Mouse (Mus musculus) thymus, adult 18-20 months (tissue): ENCODE measurements at regions not wholly inside any gene's neighbourhood (a gene's known extent, or its start where the extent isn't known, plus 50 kb on each side); places are given as distances from the start of the nearest gene placed in this dataset.

Experiments used
- DNase-seq, 2 experiments: peaks; one replicate each; pipeline ENCODE4 v3.0.0; 2022; ENCODE audit warnings: mixed read lengths in 2 of 2

DNA sequence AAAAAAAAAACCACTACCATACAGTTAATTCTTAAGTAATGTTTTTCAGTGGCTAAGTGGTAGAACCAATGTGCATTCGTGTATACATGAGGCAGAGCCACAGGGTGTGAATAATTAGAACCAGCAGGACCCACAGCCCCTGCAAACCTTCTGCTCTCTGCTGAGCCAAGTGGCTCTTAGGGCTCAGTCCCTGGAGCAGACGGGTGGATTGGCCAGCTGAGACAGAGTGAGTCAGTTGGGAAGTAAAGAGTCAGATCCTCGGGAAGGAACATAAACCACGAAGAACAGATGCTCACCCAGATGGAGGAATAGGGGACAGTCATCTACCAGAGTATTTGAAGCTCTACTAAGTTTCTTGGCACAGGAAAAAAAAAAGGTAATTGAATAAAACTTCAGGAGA lies 293.1 kb downstream of the Basp1 start:
- DNase-seq: no peak

DNA sequence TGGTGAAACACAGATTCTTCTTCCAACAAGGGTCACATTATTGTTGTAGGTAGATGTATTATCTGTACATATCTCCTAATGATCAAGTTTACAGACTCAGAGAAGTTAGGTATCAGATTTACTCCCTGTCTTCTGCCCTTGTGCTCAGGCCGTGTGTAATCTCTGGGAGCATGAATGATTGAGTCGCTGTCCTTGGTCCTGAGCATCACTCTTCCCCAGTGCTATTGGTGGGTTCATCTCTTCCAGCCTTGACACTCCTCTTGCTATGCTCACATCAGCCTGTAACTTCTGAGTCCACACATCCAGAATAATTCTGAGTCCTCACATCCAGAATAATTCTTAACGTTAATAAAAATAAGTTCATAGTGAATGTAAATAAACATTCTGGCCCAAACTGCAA lies 295.6 kb downstream of the Basp1 start:
- DNase-seq: no peak

- DNase-seq: no peak
These were observed 310.8 kb downstream of the Basp1 start for GRCm38 (mm10) chr15:25102727-25103126.

- DNase-seq: no peak
These were observed 319.8 kb downstream of the Basp1 start for GRCm38 (mm10) chr15:25093758-25094157.

- DNase-seq: no peak
These were observed 343.9 kb downstream of the Basp1 start for GRCm38 (mm10) chr15:25069701-25070100.

- DNase-seq: no peak
These were observed 354.2 kb downstream of the Basp1 start for GRCm38 (mm10) chr15:25059347-25059746.

- no peak for DNase-seq
These were observed 365.7 kb downstream of the Basp1 start for GRCm38 (mm10) chr15:25047875-25048274.

DNA sequence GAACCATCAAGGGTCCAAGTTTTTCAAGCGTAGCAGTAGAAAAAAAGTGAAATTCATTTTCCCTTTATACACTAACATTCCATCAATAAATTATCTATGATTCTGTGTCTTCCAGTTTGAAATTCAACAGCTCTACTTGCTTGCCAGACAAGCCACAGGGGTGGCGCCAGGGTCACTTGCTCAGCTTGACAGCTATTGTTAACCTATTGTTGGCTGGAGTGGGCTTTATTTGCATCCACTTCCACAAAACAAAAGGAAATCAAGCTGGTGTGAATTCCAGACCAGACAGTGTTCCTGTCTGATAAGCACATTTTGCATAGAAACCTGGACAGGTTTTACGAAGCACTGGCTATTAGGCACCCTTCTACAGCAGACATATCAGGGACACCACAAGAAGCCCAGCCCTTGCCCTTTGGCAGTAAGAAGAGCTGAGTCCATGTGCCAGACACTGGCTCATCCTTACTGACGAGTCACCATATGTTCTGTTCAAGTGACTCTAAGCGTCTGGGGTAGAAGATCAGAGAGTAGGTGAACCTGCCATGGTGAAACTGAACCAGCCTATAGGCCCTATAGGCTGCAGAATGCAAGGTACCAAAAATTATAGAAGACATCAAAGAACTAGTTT lies 366.9 kb downstream of the Basp1 start:
- no peak for DNase-seq

- DNase-seq: no peak
These were observed 377.3 kb downstream of the Basp1 start for GRCm38 (mm10) chr15:25036231-25036630.

DNA sequence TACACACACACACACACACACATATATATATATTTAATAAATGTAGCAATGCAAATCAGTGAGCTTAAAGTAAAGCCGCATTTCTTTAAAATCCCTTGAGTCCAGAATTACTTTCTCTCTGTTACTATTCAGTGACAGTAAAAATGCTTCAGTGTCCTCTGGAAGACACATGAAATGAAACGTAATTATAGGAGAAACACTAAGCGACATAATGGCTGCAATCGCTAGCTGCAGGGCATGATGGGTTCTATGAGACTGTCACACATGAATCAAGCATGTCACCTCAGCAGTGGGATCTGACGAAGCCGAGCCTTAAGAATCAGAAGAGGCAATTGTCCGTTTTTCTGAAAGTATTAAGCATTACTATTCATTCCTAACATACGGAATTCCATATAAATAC lies 385.7 kb downstream of the Basp1 start:
- no peak for DNase-seq

DNA sequence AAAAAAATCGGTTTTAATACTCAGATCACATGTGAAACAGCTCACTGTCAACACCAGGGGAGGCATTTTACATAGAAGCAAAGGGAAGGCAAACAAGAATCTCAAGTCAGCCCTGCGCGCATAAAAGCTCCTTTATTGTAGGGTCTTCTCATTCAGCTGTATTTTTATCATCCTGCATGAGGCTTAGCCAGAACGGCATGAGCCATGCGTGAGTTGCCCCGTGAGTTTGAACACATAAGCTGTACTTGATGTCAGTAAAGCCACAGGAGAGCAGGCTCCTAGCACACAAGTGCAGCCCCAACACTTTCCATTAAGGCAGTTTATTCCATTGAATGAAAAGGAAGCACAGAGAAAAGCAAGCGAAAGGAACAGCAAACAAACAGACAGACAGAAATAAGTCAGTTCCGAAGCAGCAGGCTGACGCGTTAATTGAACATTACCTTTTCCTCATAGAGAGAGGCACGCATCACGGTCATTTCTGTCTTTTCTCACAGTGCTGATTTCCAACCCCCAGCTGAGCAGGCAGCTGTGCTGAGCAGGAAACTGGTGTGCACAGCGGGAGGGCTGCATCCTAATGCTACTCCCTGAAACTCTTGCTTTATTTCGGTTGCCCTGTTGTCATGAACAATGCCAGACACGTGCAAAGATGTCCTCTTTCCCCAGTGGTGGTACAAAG lies 386.6 kb downstream of the Basp1 start:
- no peak for DNase-seq

DNA sequence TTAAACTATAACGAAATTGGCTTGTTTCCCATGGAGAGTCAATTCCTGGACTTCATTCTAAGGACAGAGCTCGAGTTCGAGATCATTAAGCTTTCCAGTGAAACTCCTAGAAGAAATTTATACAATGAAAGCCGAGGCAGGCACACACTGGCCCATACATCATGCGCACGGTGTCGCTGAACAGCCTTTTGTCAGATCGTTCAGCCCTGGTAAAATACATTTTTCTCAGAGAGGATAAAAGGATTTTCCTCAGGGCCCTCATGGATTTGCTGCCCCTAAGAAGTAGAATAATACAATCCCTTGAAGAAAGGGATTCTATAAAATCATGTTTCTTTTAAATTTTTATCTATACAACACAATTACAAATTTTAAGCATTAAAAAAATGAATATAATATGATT lies 387.2 kb downstream of the Basp1 start:
- no peak for DNase-seq

DNA sequence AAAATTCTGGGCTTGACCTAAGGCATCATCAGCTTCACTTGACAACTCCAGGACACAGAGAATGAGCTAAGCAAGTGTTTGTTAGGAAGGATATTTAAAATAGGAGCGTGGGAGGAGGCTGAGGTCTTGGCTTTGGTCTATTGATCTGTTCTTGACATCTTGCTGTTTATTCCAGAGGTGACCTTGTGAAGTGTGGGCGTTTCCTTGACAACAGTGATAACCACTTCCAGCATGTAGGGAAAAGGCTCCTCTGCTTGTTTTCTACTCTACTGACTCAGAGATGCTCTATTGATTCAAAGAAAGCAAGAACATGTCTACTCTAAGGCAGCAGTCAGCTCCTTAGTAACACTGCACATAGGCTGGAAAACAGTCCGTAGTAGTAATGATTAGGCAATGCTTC lies 392.6 kb downstream of the Basp1 start:
- no peak for DNase-seq

DNA sequence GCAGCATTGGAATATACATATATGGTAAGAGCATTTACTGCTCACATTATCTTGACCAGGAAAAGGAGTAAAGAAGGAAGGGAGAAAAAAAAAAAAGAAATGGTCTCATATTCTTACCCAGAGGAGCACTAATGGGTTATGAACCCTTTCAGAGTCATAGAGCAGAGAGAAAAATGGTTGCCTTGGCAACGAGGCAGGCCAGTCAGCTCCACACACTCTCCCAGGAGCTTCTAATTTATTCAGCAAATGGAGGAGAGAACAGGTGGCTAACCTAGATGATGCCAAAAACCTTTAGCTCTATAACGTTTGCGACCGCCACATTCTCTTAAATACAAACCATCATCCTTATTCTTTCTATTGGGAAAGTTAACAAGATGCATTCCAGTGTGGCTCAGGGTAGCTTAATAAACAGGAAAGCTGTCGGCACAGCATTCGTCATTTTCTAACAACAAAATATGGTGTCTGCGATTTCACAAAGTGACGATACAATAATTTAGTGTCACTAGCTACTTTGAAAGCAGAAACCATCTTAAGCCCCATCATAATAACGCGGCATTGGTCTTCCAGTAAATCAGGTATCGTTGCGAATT lies 394.1 kb downstream of the Basp1 start:
- no peak for DNase-seq

DNA sequence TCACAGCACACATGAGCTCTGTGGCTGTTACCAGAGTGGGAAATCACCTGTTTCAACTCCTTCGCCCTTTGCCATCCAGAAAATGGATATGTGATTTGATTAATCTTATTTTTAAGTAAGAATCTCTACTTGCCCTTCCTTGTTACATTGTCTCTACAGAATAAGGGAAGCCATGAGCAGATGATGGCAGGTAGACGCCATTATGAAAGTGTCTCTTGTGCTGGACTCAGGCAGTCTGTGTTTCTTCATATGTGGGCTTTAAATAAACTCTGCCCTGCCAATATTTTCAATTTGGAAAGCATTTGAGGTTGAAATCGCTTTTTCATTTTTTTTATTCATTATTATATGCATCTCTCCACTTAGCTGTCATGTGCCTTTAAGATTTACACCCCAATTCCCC lies 394.6 kb downstream of the Basp1 start:
- DNase-seq: no peak

- no peak for DNase-seq
These were observed 405.8 kb downstream of the Basp1 start for GRCm38 (mm10) chr15:25007720-25008119.

GRCm38 (mm10) chr15:25000171-25000570 lies 413.4 kb downstream of the Basp1 start:
- no peak for DNase-seq

DNA sequence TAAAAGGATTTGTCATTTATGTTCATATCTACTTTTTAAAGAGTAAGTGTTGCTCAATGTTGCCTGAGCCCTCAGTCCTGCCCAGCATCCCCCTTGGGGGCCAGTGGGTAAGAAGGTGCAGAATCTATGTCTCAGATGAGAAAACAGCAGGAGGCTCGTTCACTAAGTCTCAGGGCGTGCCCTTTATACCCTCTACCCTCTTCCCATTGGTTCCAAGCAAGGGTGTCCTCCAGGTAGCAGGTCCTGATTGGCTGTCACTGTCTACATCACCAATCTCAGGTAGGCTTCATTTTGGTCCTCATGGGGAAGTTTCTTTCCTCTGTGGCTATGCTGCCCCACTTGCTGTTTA lies 420.3 kb downstream of the Basp1 start:
- no peak for DNase-seq

DNA sequence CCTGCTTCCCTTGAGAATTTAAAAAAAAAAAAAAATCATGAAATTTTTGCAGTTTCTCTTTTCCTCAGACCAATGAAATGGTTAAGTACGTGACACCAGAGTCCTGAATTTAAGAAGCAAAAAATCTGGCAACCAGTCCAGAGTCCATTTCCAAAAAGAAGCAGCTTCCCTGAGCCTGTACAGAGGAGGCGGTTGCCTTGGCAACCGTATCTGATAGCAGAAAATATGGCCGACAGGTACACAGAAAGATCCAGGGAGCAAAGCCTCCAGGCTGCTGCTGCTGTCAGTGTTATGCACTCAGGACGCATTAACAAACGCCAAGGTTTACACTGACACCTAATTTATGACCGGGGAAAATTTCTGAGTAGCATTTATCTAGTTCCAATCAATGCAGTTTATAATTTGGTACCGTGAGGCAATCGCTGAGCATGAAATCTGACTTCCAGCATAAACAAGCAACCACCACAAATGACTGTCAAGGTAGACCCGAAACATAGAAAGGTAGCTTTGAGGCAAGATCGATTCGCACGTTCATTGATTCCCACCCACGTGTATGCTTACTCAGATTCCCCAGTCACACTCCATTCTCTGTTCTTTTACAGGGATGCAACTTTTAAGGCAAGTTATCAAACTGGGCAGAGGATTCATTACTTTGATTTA lies 420.8 kb downstream of the Basp1 start:
- no peak for DNase-seq

- DNase-seq: no peak
These were observed 423.3 kb downstream of the Basp1 start for GRCm38 (mm10) chr15:24990082-24990786.

GRCm38 (mm10) chr15:24980841-24981240 lies 432.7 kb downstream of the Basp1 start:
- no peak for DNase-seq

GRCm38 (mm10) chr15:24972020-24972419 lies 441.5 kb downstream of the Basp1 start:
- no peak for DNase-seq

DNA sequence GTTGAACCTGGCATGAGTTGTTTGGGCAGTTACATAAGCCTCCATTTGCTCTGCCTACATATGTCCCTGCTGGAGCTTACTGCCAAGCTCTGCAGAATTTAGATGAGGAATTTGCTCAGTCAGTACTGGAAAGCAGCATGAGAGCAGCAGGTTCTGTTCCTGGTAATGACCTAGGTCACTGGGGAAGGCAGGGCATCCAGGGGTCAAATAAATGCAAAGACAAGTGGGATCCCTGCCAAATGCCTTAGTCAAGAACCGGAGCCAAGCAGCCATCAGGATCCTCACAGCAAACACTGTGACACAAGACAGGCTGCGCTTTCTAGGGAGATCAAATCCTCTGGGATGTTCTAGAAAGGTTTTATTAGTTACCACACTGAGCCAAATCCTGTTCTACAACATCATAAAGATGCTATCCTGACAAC lies 444.2 kb downstream of the Basp1 start:
- DNase-seq: no peak
